Mouse (Mus musculus) limb, embryonic 13.5 days (tissue): ENCODE measurements around the gene Cab39. TPM values are rescaled to one million over a fixed set of nuclear protein-coding genes. Genes with fewer than 3 reads are reported as not detected.

ENCODE experiments used
- ATAC-seq: fragments of 200-750 bp; cut with Nextera tagmentation; 2 replicates; pipeline ENCODE4 v1.8.0; 2017; ENCODE audit warnings: low read depth, moderate number of reproducible peaks, moderate TSS enrichment; ENCODE audit not compliant: low FRiP score
- H3K27ac ChIP-seq: fragments of 300-500 bp; sonication (generic); 2 replicates; pipeline ENCODE4 v1.5.1; 2015; ENCODE audit warnings: inconsistent platforms, mild to moderate bottlenecking, moderate library complexity
- H3K27me3 ChIP-seq: fragments of 300-500 bp; sonication (generic); 2 replicates; pipeline ENCODE4 v1.6.1; 2015; ENCODE audit warnings: mild to moderate bottlenecking, inconsistent platforms
- H3K36me3 ChIP-seq: fragments of 300-500 bp; sonication (generic); 2 replicates; pipeline ENCODE4 v1.6.1; 2015; ENCODE audit warnings: inconsistent platforms, mild to moderate bottlenecking, moderate library complexity
- H3K4me1 ChIP-seq: fragments of 300-500 bp; sonication (generic); 2 replicates; pipeline ENCODE4 v1.6.1; 2015; ENCODE audit warnings: inconsistent platforms
- H3K4me2 ChIP-seq: fragments of 300-500 bp; sonication (generic); replicated peaks from 2 replicates; pipeline ENCODE4 v1.6.1; 2015; ENCODE audit warnings: inconsistent platforms, mild to moderate bottlenecking, moderate library complexity
- H3K4me3 ChIP-seq: fragments of 300-500 bp; sonication (generic); 2 replicates; pipeline ENCODE4 v1.5.1; 2015; ENCODE audit warnings: moderate library complexity, mild to moderate bottlenecking, inconsistent platforms
- H3K9ac ChIP-seq: fragments of 300-500 bp; sonication (generic); 2 replicates; pipeline ENCODE4 v1.6.1; 2015; ENCODE audit warnings: mild to moderate bottlenecking, inconsistent platforms
- H3K9me3 ChIP-seq: fragments of 300-500 bp; sonication (generic); 2 replicates; pipeline ENCODE4 v1.6.1; 2016; ENCODE audit warnings: inconsistent platforms
- WGBS: fragments of 180-500 bp; shearing (Covaris S2); methylation state at CpG from one replicate; pipeline ENCODE4 v1.1.7; 2015; 5-methylcytosine and 5-hydroxymethylcytosine counted together
- polyA plus RNA-seq: library from polyadenylated mRNA; unstranded; fragments of >200 nt; fragmentation: Nextera tagmentation; extraction: Ambion mirVana; gene quantifications from 2 replicates; pipeline ENCODE4 v1.2.1, GENCODE M21; 2015

Gene Cab39
- polyA plus RNA-seq, 1 experiment from 2014 or later, result 28.5 TPM

DNA sequence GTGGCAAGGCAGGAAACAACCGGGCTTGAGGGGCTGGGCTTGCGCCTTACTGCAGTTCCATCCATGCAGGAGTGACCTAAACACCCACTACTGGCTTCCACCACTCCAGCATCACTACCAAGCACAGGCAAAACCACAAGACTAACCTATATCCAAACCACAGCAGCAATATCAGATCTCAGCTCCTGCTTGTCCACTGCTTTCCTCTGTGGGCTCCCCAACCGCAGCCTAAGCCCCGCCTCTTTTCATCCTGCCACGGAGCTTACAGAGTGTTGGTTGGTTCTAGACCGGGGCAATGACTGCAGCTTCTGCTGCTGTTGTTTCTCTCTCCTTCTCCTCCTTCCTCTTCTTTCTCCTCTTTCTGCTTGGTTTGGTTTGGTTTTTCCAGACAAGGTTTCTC lies 29.9 kb upstream of the Cab39 start:
- H3K27me3 ChIP-seq, result no peaks in the 10 kb centered on the region
- no peaks in the 10 kb centered on the region for H3K36me3 ChIP-seq
- no peaks in the 10 kb centered on the region for H3K9me3 ChIP-seq
- 76% methylated on average over 6 of the region's 6 CpGs for WGBS
- no peak overlapping the region for H3K9ac ChIP-seq
- no peak overlapping the region for H3K27ac ChIP-seq
- no peak overlapping the region for H3K4me3 ChIP-seq
- H3K4me2 ChIP-seq, result no peak overlapping the region
- ATAC-seq, result no peak
- H3K4me1 ChIP-seq, result no peaks in the 10 kb centered on the region

- H3K9ac ChIP-seq, result no peak overlapping the region
- no peak overlapping the region for H3K4me3 ChIP-seq
- H3K36me3 ChIP-seq, result no peaks in the 10 kb centered on the region
- H3K4me1 ChIP-seq, result no peaks in the 10 kb centered on the region
- no peaks in the 10 kb centered on the region for H3K9me3 ChIP-seq
- H3K27ac ChIP-seq, result no peak overlapping the region
- ATAC-seq, result no peak
- H3K4me2 ChIP-seq, result no peak overlapping the region
- H3K27me3 ChIP-seq, result no peaks in the 10 kb centered on the region
- WGBS, result 82% methylated on average over 4 of the region's 4 CpGs
Measured at GRCm38 (mm10) chr1:85764291-85764690, 28.9 kb upstream of the Cab39 start.

DNA sequence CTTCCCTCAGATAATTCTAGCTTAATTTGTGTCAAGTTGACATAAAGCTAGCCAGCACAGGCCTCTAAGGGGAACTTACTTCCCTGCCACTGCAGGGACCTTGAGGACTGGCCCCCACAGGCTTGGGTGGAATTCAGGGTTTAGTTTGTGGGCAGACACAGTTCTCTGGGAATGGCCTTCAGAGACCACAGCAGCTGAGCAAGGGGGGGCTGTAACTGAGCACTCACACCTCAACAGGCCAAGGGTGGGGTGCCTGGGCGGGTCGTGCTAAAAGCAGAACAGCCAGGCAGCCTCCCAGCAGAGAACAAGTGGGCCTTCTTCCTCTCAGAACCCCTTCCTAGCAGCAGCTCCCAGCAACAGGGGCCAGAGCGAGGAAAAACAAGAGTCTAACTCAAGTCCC lies 27.1 kb upstream of the Cab39 start:
- Histone ChIP-seq H3K4me2 (no peak overlapping the region), H3K4me1 (no peaks in the 10 kb centered on the region), H3K9me3 (no peaks in the 10 kb centered on the region), H3K4me3 (no peak overlapping the region), H3K27ac (no peak overlapping the region), H3K9ac (no peak overlapping the region), H3K27me3 (no peaks in the 10 kb centered on the region), H3K36me3 (no peaks in the 10 kb centered on the region)
- WGBS, result 75% methylated on average over 3 of the region's 3 CpGs
- peak; percentile 69 for ATAC-seq

DNA sequence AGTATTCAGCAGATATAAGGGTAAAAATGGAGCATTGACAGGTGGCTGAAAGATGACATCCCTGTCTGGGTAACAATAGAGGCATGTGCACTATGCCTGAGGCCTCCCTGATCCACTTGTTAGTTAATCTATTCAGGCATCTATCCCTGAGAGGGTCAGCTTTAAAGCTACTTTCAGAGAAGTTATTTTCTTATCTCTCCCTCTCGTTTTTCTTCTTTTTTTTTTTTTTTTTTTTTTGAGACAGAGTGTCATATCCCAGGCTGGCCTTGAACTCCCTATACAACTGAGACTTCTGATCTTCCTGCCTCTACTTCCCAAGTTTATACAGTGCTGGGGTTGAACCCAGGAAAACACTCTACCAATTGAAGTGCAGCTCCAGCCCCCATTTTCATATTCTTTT lies 25.5 kb upstream of the Cab39 start:
- Histone ChIP-seq H3K9ac (no peak overlapping the region), H3K9me3 (no peaks in the 10 kb centered on the region), H3K4me1 (no peaks in the 10 kb centered on the region), H3K4me3 (no peak overlapping the region), H3K36me3 (no peaks in the 10 kb centered on the region), H3K4me2 (no peak overlapping the region), H3K27me3 (no peaks in the 10 kb centered on the region), H3K27ac (no peak overlapping the region)
- WGBS, result 64% methylated on average over 1 of the region's 1 CpGs
- ATAC-seq, result no peak

DNA sequence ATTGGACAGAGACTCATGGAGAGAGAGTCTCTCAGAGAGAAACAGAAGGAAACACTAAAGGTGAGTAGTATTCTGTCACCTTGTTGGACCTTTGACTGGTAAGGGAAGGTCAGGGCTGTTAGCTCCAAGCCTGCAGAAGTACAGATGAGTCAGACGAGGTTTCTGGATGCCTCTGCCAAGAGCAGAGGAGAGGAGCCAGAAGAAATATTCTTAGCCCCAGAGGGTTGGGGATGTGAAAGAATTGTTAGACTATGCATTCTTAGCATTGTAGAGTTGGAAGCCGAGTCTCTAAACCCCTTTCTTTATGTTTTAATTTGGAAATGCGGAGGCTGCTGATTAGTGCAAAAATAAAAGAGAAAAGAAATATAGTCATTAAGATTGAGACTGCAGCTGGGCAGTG lies 21.3 kb upstream of the Cab39 start:
- no peak for ATAC-seq
- no peaks in the 10 kb centered on the region for H3K4me1 ChIP-seq
- 69% methylated on average over 3 of the region's 3 CpGs for WGBS

GRCm38 (mm10) chr1:85775136-85775535 lies 18.1 kb upstream of the Cab39 start:
- Histone ChIP-seq H3K4me2 (no peak overlapping the region), H3K27me3 (no peaks in the 10 kb centered on the region), H3K36me3 (no peaks in the 10 kb centered on the region), H3K4me1 (no peaks in the 10 kb centered on the region), H3K9ac (no peak overlapping the region), H3K4me3 (no peak overlapping the region), H3K9me3 (no peaks in the 10 kb centered on the region), H3K27ac (no peak overlapping the region)
- 82% methylated on average over 7 of the region's 7 CpGs for WGBS
- no peak for ATAC-seq

More for the DNA sequence above, 21.3 kb upstream of the Cab39 start:
- Histone ChIP-seq H3K9me3 (no peaks in the 10 kb centered on the region), H3K4me2 (no peak overlapping the region), H3K4me3 (no peak overlapping the region), H3K36me3 (no peaks in the 10 kb centered on the region), H3K27me3 (no peaks in the 10 kb centered on the region), H3K27ac (no peak overlapping the region), H3K9ac (no peak overlapping the region)

GRCm38 (mm10) chr1:85776154-85776553 lies 17.1 kb upstream of the Cab39 start:
- WGBS, result 37% methylated on average over 10 of the region's 10 CpGs
- no peaks in the 10 kb centered on the region for H3K9me3 ChIP-seq
- no peaks in the 10 kb centered on the region for H3K4me1 ChIP-seq
- H3K36me3 ChIP-seq, result no peaks in the 10 kb centered on the region
- H3K4me3 ChIP-seq, result no peak overlapping the region
- no peak overlapping the region for H3K27ac ChIP-seq
- no peak for ATAC-seq
- H3K27me3 ChIP-seq, result no peaks in the 10 kb centered on the region
- no peak overlapping the region for H3K9ac ChIP-seq
- H3K4me2 ChIP-seq, result peak overlapping the region; percentile 32; the same call in 1 of the 2 replicates

GRCm38 (mm10) chr1:85778436-85778835 lies 14.8 kb upstream of the Cab39 start, which contains the start of gene A630001G21Rik:
A630001G21Rik (minus strand) TSS chr1:85778643.
- Histone ChIP-seq H3K4me1 (no peaks in the 10 kb centered on the region), H3K27me3 (no peaks in the 10 kb centered on the region), H3K4me3 (no peak within 1 kb of the TSS), H3K9me3 (no peaks in the 10 kb centered on the region), H3K9ac (no peak within 1 kb of the TSS), H3K27ac (no peak within 1 kb of the TSS), H3K36me3 (no peaks in the 10 kb centered on the region), H3K4me2 (no peak within 1 kb of the TSS)
- 98% methylated on average over 4 of the region's 4 CpGs for WGBS
- no peak for ATAC-seq

DNA sequence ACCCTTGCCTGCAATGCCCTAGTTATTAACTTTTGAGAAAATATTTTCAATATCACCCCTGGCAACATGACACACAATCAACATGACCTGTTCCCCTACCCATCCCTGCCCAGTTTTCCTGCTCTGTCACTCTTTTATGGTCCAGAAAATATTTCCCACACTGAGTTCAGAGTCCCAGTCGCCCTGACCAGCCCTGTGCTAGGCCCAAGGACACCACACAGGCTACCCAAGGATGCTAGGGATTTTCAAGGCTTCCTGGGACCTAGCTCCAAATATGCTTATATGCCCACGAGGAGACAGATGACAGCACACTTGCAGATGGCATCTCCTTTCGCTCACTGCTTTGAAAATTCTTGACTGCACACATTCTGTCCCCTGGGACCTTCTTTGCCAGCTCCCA lies 14.2 kb upstream of the Cab39 start:
- H3K9me3 ChIP-seq, result no peaks in the 10 kb centered on the region
- H3K9ac ChIP-seq, result no peak overlapping the region
- H3K27me3 ChIP-seq, result no peaks in the 10 kb centered on the region
- H3K4me2 ChIP-seq, result no peak overlapping the region
- H3K36me3 ChIP-seq, result no peaks in the 10 kb centered on the region
- no peak for ATAC-seq
- no peak overlapping the region for H3K27ac ChIP-seq
- WGBS, result 61% methylated on average over 3 of the region's 3 CpGs
- no peak overlapping the region for H3K4me3 ChIP-seq
- no peaks in the 10 kb centered on the region for H3K4me1 ChIP-seq

DNA sequence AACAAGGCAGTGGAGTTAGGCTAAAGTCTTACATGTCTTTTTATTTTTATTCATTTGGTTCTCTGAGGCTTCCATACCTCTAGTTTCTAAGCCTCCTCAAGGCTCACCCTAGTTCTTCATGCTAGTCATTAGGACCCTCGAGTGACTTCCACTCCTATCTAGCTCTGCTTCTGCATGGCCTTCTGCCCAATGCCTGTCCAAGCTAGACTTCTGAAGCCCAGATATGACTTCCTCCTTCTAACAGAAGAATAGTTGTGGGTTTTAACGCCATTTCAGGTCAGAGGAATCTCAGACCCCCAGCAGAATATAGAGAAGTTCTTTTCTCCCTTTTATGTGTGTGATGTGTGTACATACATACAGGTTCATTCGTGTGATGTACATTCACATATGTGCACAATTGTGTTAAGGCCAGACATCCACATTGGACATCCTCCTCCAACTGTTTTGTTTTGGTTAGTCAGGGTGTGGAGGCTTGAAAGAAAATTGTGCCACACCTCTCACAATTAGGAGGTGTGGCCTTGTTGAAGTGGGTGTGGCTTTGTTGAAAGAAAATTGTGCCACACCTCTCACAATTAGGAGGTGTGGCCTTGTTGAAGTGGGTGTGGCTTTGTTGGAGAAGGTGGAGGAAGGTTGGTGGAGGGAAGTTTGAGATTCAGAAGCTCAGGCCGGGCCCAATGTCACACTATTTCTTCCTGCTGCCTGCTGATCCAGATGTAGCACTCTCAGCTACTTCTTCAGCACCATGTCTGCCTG lies 13.6 kb upstream of the Cab39 start:
- WGBS, result 67% methylated on average over 4 of the region's 4 CpGs
- Histone ChIP-seq H3K27ac (no peak overlapping the region), H3K4me2 (no peak overlapping the region), H3K4me3 (no peak overlapping the region), H3K4me1 (no peaks in the 10 kb centered on the region), H3K9ac (no peak overlapping the region), H3K9me3 (no peaks in the 10 kb centered on the region), H3K36me3 (no peaks in the 10 kb centered on the region), H3K27me3 (no peaks in the 10 kb centered on the region)
- ATAC-seq, result no peak

DNA sequence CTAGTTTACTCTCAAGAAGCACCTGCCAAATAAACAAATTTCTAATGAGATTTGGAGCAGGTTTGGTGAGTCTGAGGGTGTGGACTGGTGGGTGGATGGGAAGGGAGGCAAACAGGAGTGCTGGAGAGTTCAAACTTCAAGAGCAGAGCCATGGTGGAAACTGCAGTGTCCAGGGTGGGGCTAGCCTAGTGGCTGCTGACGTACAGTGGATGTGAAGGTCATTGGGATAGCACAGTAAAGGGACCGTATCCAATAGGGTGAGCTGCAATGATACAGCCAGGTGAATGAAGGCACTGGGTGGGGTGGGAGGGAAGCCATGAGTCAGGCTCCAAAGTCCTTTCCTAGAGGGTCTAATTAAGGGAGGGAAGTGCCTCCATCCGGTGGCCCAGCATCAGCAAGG lies 2.7 kb upstream of the Cab39 start:
- no peak overlapping the region for H3K9ac ChIP-seq
- WGBS, result 70% methylated on average over 3 of the region's 3 CpGs
- H3K4me1 ChIP-seq, result peaks cover 9% of the 10 kb centered on the region
- H3K9me3 ChIP-seq, result no peaks in the 10 kb centered on the region
- no peak overlapping the region for H3K27ac ChIP-seq
- H3K4me2 ChIP-seq, result no peak overlapping the region
- H3K27me3 ChIP-seq, result no peaks in the 10 kb centered on the region
- H3K4me3 ChIP-seq, result no peak overlapping the region
- H3K36me3 ChIP-seq, result no peaks in the 10 kb centered on the region
- no peak for ATAC-seq

DNA sequence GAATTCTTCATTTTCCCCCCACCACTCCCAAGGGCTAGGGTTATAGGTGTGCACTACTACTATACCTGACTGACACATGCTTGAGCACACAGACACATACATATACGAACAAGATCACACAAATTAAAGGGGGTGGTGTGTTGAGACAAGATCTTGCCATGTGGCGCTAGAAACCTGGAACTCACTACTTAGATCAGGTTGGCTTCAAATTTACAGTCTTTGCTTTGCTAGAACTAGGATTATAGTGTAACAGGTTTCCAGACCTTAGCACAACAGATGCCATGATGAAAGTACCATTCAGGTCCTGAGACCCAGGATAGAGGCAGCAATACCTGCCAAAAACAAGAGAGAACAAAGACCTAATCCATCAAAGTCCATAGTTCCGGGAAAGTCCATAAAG lies 1.8 kb upstream of the Cab39 start:
- ATAC-seq, result no peak
- no peak overlapping the region for H3K9ac ChIP-seq
- no peaks in the 10 kb centered on the region for H3K9me3 ChIP-seq
- peaks cover 13% of the 10 kb centered on the region for H3K4me1 ChIP-seq
- no peaks in the 10 kb centered on the region for H3K27me3 ChIP-seq
- H3K4me3 ChIP-seq, result no peak overlapping the region
- no peak overlapping the region for H3K4me2 ChIP-seq
- H3K27ac ChIP-seq, result no peak overlapping the region
- 87% methylated on average over 3 of the region's 3 CpGs for WGBS
- H3K36me3 ChIP-seq, result 0 out of 2 replicates have a peak, but pooled peaks cover 2% of the 10 kb centered on the region
